Mouse (Mus musculus) spleen, adult 2 months (tissue): ENCODE results near the gene Nfic.

Experiments used
- CTCF ChIP-seq: fragments of 200-500 bp; IDR thresholded peaks from 2 replicates; pipeline ENCODE4 v1.5.1; 2011; ENCODE audit warnings: mild to moderate bottlenecking, inconsistent platforms; ENCODE audit not compliant: insufficient read depth, insufficient read length, insufficient replicate concordance; ENCODE audit errors: extremely low read depth
- POLR2A ChIP-seq: fragments of 200-500 bp; IDR thresholded peaks from 2 replicates; pipeline ENCODE4 v1.6.1; 2011; ENCODE audit warnings: low read depth, low read length, inconsistent platforms

- TF ChIP-seq CTCF (no peak), POLR2A (no peak)
Observed at GRCm38 (mm10) chr10:81435436-81435835, 20.0 kb downstream of the Nfic start.
